Mouse (Mus musculus): Measurements from ENCODE around the gene Josd1. TPM values are rescaled to one million over a fixed set of nuclear protein-coding genes. Genes with fewer than 3 reads are reported as not detected.

Gene Josd1
- polyA plus RNA-seq, 1 experiment from 2014 or later = 12.2 TPM

GRCm38 (mm10) chr15:79664666-79665065 lies 23.1 kb downstream of the Josd1 start:
- Histone ChIP-seq H3K9ac (ENCODE audit: low read depth, low read length) (no peak overlapping the region), H3K9me3 (ENCODE audit: control insufficient read depth, low read length) (no peaks in the 10 kb centered on the region), H3K4me2 (replicated peaks; ENCODE audit: low read depth, low read length) (no peak overlapping the region), H3K4me3 (ENCODE audit: low read depth, low read length) (no peak overlapping the region), H3K36me3 (ENCODE audit: control insufficient read depth, insufficient read depth, low read length) (no peaks in the 10 kb centered on the region), H3K27ac (ENCODE audit: low read depth, low read length) (no peak overlapping the region), H3K4me1 (replicated peaks; ENCODE audit: control insufficient read depth, insufficient read depth, low read length) (no peaks in the 10 kb centered on the region), H3K27me3 (ENCODE audit: control insufficient read depth, insufficient read depth, low read length) (no peaks in the 10 kb centered on the region)
- DNase-seq (ENCODE audit: low spot score) = no peak
- ATAC-seq (ENCODE audit: low FRiP score) = no peak
- WGBS = 94% methylated on average over 8 of the region's 8 CpGs

DNA sequence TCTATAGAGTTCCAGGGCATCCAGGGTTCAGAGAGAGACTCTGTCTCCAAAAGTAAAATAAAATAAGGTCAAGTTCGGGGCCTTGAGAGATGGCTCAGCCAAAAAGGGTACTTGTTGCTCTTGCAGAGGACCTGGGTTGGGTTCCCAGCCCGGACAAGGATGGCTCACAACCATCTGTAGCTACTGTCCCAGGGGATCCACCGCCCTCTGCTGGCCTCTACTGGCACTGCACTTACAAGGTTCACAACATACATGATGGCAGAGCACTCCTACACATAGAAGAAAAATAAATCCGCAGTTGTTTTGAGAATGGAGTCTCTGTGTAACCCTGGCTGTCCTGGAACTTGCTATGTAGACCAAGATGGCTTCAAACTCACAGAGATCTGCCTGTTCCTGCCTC lies 25.9 kb downstream of the Josd1 start:
- H3K27me3 ChIP-seq (ENCODE audit: control insufficient read depth, insufficient read depth, low read length) = no peaks in the 10 kb centered on the region
- no peak overlapping the region for H3K27ac ChIP-seq (ENCODE audit: low read depth, low read length)
- H3K9ac ChIP-seq (ENCODE audit: low read depth, low read length) = no peak overlapping the region
- no peaks in the 10 kb centered on the region for H3K9me3 ChIP-seq (ENCODE audit: control insufficient read depth, low read length)
- no peaks in the 10 kb centered on the region for H3K36me3 ChIP-seq (ENCODE audit: control insufficient read depth, insufficient read depth, low read length)
- WGBS = 81% methylated on average over 4 of the region's 4 CpGs
- H3K4me3 ChIP-seq (ENCODE audit: low read depth, low read length) = no peak overlapping the region
- H3K4me2 ChIP-seq (replicated peaks; ENCODE audit: low read depth, low read length) = no peak overlapping the region
- no peaks in the 10 kb centered on the region for H3K4me1 ChIP-seq (replicated peaks; ENCODE audit: control insufficient read depth, insufficient read depth, low read length)
- ATAC-seq (ENCODE audit: low FRiP score) = no peak
- DNase-seq (ENCODE audit: low spot score) = peak; percentile 46

- WGBS = under 1% methylated on average over 55 of the region's 55 CpGs
- no peaks in the 10 kb centered on the region for H3K36me3 ChIP-seq (ENCODE audit: control insufficient read depth, insufficient read depth, low read length)
- ATAC-seq (ENCODE audit: low FRiP score) = peak; percentile 87
- no peaks in the 10 kb centered on the region for H3K4me1 ChIP-seq (replicated peaks; ENCODE audit: control insufficient read depth, insufficient read depth, low read length)
- no peaks in the 10 kb centered on the region for H3K27me3 ChIP-seq (ENCODE audit: control insufficient read depth, insufficient read depth, low read length)
- H3K9ac ChIP-seq (ENCODE audit: low read depth, low read length) = peak within 1 kb of the TSS; percentile 93
- no peaks in the 10 kb centered on the region for H3K9me3 ChIP-seq (ENCODE audit: control insufficient read depth, low read length)
- peak within 1 kb of the TSS; percentile 92 for H3K27ac ChIP-seq (ENCODE audit: low read depth, low read length)
- peak within 1 kb of the TSS; percentile 81 for H3K4me3 ChIP-seq (ENCODE audit: low read depth, low read length)
- peak within 1 kb of the TSS; percentile 78 for H3K4me2 ChIP-seq (replicated peaks; ENCODE audit: low read depth, low read length)
- peak; percentile 97 for DNase-seq (ENCODE audit: low spot score)
Measured at GRCm38 (mm10) chr15:79658531-79659375, 29.0 kb downstream of the Josd1 start, which contains the start of the genes Fam227a and Cby1. TSS of gene Fam227a (minus strand) at chr15:79658956. TSS of gene Cby1 (plus strand) at chr15:79659199.

DNA sequence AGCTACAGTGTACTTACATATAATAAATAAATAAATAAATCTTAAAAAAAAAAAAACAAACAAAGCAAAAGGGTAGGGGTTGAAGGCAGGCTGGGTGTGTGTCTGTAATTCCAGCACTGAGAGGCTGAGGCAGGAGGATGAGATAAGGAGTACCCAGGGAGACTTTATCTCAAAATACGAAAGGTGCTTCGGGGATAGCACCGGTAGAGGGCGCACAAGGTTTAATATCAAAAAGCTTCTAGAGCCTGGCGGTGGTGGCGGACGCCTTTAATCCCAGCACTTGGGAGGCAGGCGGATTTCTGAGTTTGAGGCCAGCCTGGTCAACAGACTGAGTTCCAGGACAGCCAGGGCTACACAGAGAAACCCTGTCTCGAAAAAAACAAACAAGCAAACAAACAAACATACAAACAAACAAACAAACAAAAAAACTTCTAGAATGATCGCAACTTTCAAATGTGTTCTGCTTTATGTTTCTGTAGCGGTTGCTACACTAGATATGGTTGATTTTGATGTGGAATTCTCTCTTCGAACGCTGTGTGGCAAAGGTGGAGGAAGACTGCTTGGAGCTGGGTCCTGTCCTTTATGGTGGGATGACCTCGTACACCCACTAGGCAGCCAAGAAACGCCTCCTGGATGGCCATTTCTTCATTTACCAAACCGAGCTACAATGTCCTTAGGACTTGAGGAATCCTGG lies 29.7 kb downstream of the Josd1 start:
- peak; percentile 45; the same call in 1 of the 2 replicates for ATAC-seq (ENCODE audit: low FRiP score)
- peak; percentile 92 for DNase-seq (ENCODE audit: low spot score)

GRCm38 (mm10) chr15:79656451-79656850 lies 31.3 kb downstream of the Josd1 start:
- DNase-seq (ENCODE audit: low spot score) (no peak), ATAC-seq (ENCODE audit: low FRiP score) (no peak)
- Histone ChIP-seq H3K36me3 (ENCODE audit: control insufficient read depth, insufficient read depth, low read length) (no peaks in the 10 kb centered on the region), H3K4me2 (replicated peaks; ENCODE audit: low read depth, low read length) (no peak overlapping the region), H3K27ac (ENCODE audit: low read depth, low read length) (no peak overlapping the region), H3K4me3 (ENCODE audit: low read depth, low read length) (no peak overlapping the region), H3K4me1 (replicated peaks; ENCODE audit: control insufficient read depth, insufficient read depth, low read length) (no peaks in the 10 kb centered on the region), H3K27me3 (ENCODE audit: control insufficient read depth, insufficient read depth, low read length) (no peaks in the 10 kb centered on the region), H3K9ac (ENCODE audit: low read depth, low read length) (no peak overlapping the region), H3K9me3 (ENCODE audit: control insufficient read depth, low read length) (no peaks in the 10 kb centered on the region)
- WGBS = 94% methylated on average over 14 of the region's 14 CpGs

More for the DNA sequence above, 29.7 kb downstream of the Josd1 start:
- WGBS = 3% methylated on average over 16 of the region's 16 CpGs
- Histone ChIP-seq H3K4me1 (replicated peaks; ENCODE audit: control insufficient read depth, insufficient read depth, low read length) (no peaks in the 10 kb centered on the region), H3K27ac (ENCODE audit: low read depth, low read length) (peak overlapping the region; percentile 92), H3K4me2 (replicated peaks; ENCODE audit: low read depth, low read length) (peak overlapping the region; percentile 78), H3K9ac (ENCODE audit: low read depth, low read length) (peak overlapping the region; percentile 93), H3K4me3 (ENCODE audit: low read depth, low read length) (peak overlapping the region; percentile 81), H3K27me3 (ENCODE audit: control insufficient read depth, insufficient read depth, low read length) (no peaks in the 10 kb centered on the region), H3K9me3 (ENCODE audit: control insufficient read depth, low read length) (no peaks in the 10 kb centered on the region), H3K36me3 (ENCODE audit: control insufficient read depth, insufficient read depth, low read length) (no peaks in the 10 kb centered on the region)

GRCm38 (mm10) chr15:79651481-79651880 lies 36.2 kb downstream of the Josd1 start:
- Histone ChIP-seq H3K9ac (ENCODE audit: low read depth, low read length) (no peak overlapping the region), H3K4me3 (ENCODE audit: low read depth, low read length) (no peak overlapping the region), H3K27ac (ENCODE audit: low read depth, low read length) (no peak overlapping the region), H3K27me3 (ENCODE audit: control insufficient read depth, insufficient read depth, low read length) (no peaks in the 10 kb centered on the region), H3K36me3 (ENCODE audit: control insufficient read depth, insufficient read depth, low read length) (peaks cover 4% of the 10 kb centered on the region; the same call in 1 of the 2 replicates), H3K4me2 (replicated peaks; ENCODE audit: low read depth, low read length) (no peak overlapping the region), H3K4me1 (replicated peaks; ENCODE audit: control insufficient read depth, insufficient read depth, low read length) (no peaks in the 10 kb centered on the region), H3K9me3 (ENCODE audit: control insufficient read depth, low read length) (no peaks in the 10 kb centered on the region)
- ATAC-seq (ENCODE audit: low FRiP score) (no peak), DNase-seq (ENCODE audit: low spot score) (peak; percentile 30)
- 78% methylated on average over 4 of the region's 4 CpGs for WGBS

GRCm38 (mm10) chr15:79650569-79650968 lies 37.1 kb downstream of the Josd1 start:
- Histone ChIP-seq H3K4me2 (replicated peaks; ENCODE audit: low read depth, low read length) (no peak overlapping the region), H3K4me3 (ENCODE audit: low read depth, low read length) (no peak overlapping the region), H3K27ac (ENCODE audit: low read depth, low read length) (no peak overlapping the region), H3K27me3 (ENCODE audit: control insufficient read depth, insufficient read depth, low read length) (no peaks in the 10 kb centered on the region), H3K4me1 (replicated peaks; ENCODE audit: control insufficient read depth, insufficient read depth, low read length) (no peaks in the 10 kb centered on the region), H3K36me3 (ENCODE audit: control insufficient read depth, insufficient read depth, low read length) (peaks cover 4% of the 10 kb centered on the region; the same call in 1 of the 2 replicates), H3K9me3 (ENCODE audit: control insufficient read depth, low read length) (no peaks in the 10 kb centered on the region), H3K9ac (ENCODE audit: low read depth, low read length) (no peak overlapping the region)
- DNase-seq (ENCODE audit: low spot score) (peak; percentile 71), ATAC-seq (ENCODE audit: low FRiP score) (no peak)

DNA sequence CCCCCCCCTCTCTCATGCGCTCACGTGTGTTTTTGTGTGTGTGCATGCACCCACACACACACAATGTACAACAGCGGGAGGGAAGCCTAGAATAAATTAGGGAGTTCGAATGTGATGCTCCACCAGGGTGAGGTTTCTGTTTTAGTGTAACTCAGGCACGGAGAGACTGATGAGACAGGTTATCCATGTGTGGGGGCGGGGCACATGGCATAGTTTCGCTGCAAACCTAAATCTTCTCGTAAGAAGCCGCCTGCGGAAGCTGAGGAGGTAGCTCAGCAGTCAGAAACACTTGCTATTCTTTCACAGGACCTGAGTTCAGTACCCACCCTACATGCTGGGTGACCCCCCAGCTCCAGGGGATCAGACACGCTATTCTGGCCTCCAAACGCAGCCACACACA lies 39.6 kb downstream of the Josd1 start:
- no peak overlapping the region for H3K4me2 ChIP-seq (replicated peaks; ENCODE audit: low read depth, low read length)
- no peaks in the 10 kb centered on the region for H3K9me3 ChIP-seq (ENCODE audit: control insufficient read depth, low read length)
- H3K9ac ChIP-seq (ENCODE audit: low read depth, low read length) = no peak overlapping the region
- no peak for DNase-seq (ENCODE audit: low spot score)
- no peaks in the 10 kb centered on the region for H3K4me1 ChIP-seq (replicated peaks; ENCODE audit: control insufficient read depth, insufficient read depth, low read length)
- peaks cover 4% of the 10 kb centered on the region; the same call in 1 of the 2 replicates for H3K36me3 ChIP-seq (ENCODE audit: control insufficient read depth, insufficient read depth, low read length)
- WGBS = 91% methylated on average over 12 of the region's 12 CpGs
- H3K4me3 ChIP-seq (ENCODE audit: low read depth, low read length) = no peak overlapping the region
- no peak for ATAC-seq (ENCODE audit: low FRiP score)
- no peak overlapping the region for H3K27ac ChIP-seq (ENCODE audit: low read depth, low read length)
- no peaks in the 10 kb centered on the region for H3K27me3 ChIP-seq (ENCODE audit: control insufficient read depth, insufficient read depth, low read length)
